Mouse (Mus musculus): ENCODE results near the gene Wwp2. TPM values are rescaled to one million over a fixed set of nuclear protein-coding genes. Genes with fewer than 3 reads are reported as not detected.

Wwp2 gene
- total and polyA plus RNA-seq, 2 experiments: 11.8 to 15.0 TPM

DNA sequence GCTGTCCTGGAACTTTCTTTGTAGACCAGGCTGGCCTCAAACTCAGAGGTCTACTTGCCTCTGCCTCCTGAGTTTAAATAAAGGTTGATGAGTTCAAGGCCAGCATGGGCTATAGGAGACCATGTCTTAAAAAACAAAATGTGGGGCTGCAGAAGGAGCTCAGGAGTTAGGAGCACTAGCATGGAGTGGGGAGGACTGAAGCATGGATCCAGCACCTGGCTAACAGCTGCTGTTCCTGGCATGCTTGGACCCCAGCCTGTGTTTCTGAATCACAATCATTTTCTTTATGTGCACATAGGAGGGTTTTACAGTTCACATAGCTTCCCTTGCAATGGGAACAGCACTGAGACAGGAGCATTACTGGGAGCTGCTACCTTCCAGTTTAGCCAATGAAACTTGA, 11.5 kb downstream of the Wwp2 start:
- Histone ChIP-seq H3K4me1 (ENCODE audit: control insufficient read depth, insufficient read depth, low read length) (peaks cover 10% of the 10 kb centered on the region), H3K27ac (replicated peaks; ENCODE audit: insufficient read depth, low read depth, low read length) (no peak overlapping the region), H3K9ac (ENCODE audit: low read depth, low read length) (no peak overlapping the region), H3K79me2 (ENCODE audit: control insufficient read depth, insufficient read depth, low read length) (peaks cover 7% of the 10 kb centered on the region; the same call in 1 of the 2 replicates), H3K27me3 (ENCODE audit: control insufficient read depth, insufficient read depth, low read length) (no peaks in the 10 kb centered on the region), H3K36me3 (ENCODE audit: control insufficient read depth, insufficient read depth, low read length) (no peaks in the 10 kb centered on the region), H3K4me3 (ENCODE audit: insufficient read depth, low read depth, low read length) (no peak overlapping the region)
- DNase-seq (ENCODE audit: extremely low read depth, low read depth, low spot score): no peak
- TF ChIP-seq CTCF (IDR thresholded peaks at IDR 0.05; ENCODE audit: low read depth, low read length): no peak
- no peak for TF ChIP-seq POLR2A (IDR thresholded peaks at IDR 0.05; ENCODE audit: extremely low read depth, insufficient read depth, low read length)

DNA sequence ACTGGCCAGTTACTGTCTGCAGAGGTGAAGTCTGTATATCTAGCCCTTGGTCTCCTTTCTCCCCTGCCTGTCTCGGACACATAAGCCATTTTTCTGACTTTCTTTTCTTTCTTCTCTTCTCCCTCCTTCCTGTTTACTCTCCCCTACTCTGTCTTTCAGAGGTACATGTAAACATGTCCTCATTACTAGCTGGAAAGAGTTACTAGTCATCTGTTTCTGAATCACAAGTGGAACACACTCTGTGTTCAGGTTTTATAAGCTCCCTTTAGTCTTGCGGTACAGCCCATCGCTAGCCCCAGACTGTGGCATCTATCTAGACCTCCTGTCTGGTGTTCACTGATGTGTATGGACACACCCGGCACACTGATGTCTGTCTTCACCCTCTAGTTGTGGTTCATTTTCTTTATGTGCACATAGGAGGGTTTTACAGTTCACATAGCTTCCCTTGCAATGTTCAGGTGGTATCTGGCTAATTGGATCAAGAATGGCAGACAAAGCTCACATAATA, 12.3 kb downstream of the Wwp2 start:
- no peak for TF ChIP-seq POLR2A (IDR thresholded peaks at IDR 0.05; ENCODE audit: extremely low read depth, insufficient read depth, low read length)
- TF ChIP-seq CTCF (IDR thresholded peaks at IDR 0.05; ENCODE audit: low read depth, low read length): no peak
- H3K4me1 ChIP-seq (ENCODE audit: control insufficient read depth, insufficient read depth, low read length): peaks cover 10% of the 10 kb centered on the region
- H3K9ac ChIP-seq (ENCODE audit: low read depth, low read length): no peak overlapping the region
- peak overlapping the region; percentile 22; the same call in 1 of the 2 replicates for H3K4me3 ChIP-seq (ENCODE audit: insufficient read depth, low read depth, low read length)
- DNase-seq (ENCODE audit: extremely low read depth, low read depth, low spot score): peak; percentile 23
- peaks cover 7% of the 10 kb centered on the region; the same call in 1 of the 2 replicates for H3K79me2 ChIP-seq (ENCODE audit: control insufficient read depth, insufficient read depth, low read length)
- H3K27ac ChIP-seq (replicated peaks; ENCODE audit: insufficient read depth, low read depth, low read length): peak overlapping the region; percentile 53
- 81% methylated on average over 4 of the region's 4 CpGs for WGBS
- H3K36me3 ChIP-seq (ENCODE audit: control insufficient read depth, insufficient read depth, low read length): no peaks in the 10 kb centered on the region
- no peaks in the 10 kb centered on the region for H3K27me3 ChIP-seq (ENCODE audit: control insufficient read depth, insufficient read depth, low read length)

DNA sequence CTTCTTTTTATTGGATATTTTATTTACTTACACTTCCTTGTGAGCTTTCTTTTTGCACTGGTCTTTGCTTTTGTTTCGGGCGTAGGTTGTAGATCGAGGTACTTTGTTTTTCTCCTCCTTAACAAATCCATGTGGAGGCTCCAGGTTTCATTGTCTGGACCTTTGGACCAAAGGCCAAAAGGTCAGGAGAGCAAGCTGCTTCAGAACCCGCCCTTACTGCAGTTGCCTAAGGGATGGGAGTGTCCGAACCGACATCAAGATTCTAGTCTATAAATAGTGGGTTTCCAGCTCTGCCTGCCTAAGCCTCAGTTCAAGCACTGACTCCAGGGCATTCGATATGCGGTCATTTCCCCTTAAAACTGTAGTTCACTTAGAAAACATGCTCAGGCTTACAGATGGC, 13.0 kb downstream of the Wwp2 start:
- TF ChIP-seq POLR2A (IDR thresholded peaks at IDR 0.05; ENCODE audit: extremely low read depth, insufficient read depth, low read length) (no peak), CTCF (IDR thresholded peaks at IDR 0.05; ENCODE audit: low read depth, low read length) (no peak)
- Histone ChIP-seq H3K36me3 (ENCODE audit: control insufficient read depth, insufficient read depth, low read length) (no peaks in the 10 kb centered on the region), H3K27me3 (ENCODE audit: control insufficient read depth, insufficient read depth, low read length) (no peaks in the 10 kb centered on the region), H3K79me2 (ENCODE audit: control insufficient read depth, insufficient read depth, low read length) (peaks cover 7% of the 10 kb centered on the region; the same call in 1 of the 2 replicates), H3K4me3 (ENCODE audit: insufficient read depth, low read depth, low read length) (no peak overlapping the region), H3K27ac (replicated peaks; ENCODE audit: insufficient read depth, low read depth, low read length) (no peak overlapping the region), H3K9ac (ENCODE audit: low read depth, low read length) (no peak overlapping the region), H3K4me1 (ENCODE audit: control insufficient read depth, insufficient read depth, low read length) (peaks cover 12% of the 10 kb centered on the region)
- WGBS: 16% methylated on average over 8 of the region's 8 CpGs
- peak; percentile 81 for DNase-seq (ENCODE audit: extremely low read depth, low read depth, low spot score)

DNA sequence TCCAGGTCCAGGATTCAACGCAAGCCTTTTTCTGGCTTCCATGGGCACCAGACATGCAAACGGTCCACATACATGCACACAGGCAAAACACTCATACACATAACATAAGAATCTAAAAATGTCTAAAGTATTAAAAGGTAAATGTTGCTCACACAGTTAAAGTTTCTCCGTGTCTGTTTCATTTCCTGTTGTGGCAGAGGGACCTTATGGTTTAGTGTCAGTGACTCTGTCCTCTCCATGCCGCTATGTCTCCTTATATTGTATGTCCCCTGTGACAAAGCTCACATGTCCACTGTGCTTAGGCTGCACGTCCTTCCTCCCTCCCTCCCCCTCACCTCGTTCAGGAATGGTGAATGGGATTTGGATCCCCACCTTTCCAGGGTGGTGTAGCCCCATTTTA, 13.5 kb downstream of the Wwp2 start:
- Histone ChIP-seq H3K4me3 (ENCODE audit: insufficient read depth, low read depth, low read length) (no peak overlapping the region), H3K27me3 (ENCODE audit: control insufficient read depth, insufficient read depth, low read length) (no peaks in the 10 kb centered on the region), H3K4me1 (ENCODE audit: control insufficient read depth, insufficient read depth, low read length) (peaks cover 12% of the 10 kb centered on the region), H3K27ac (replicated peaks; ENCODE audit: insufficient read depth, low read depth, low read length) (no peak overlapping the region), H3K36me3 (ENCODE audit: control insufficient read depth, insufficient read depth, low read length) (no peaks in the 10 kb centered on the region), H3K9ac (ENCODE audit: low read depth, low read length) (no peak overlapping the region), H3K79me2 (ENCODE audit: control insufficient read depth, insufficient read depth, low read length) (peaks cover 4% of the 10 kb centered on the region; the same call in 1 of the 2 replicates)
- TF ChIP-seq CTCF (IDR thresholded peaks at IDR 0.05; ENCODE audit: low read depth, low read length) (no peak), POLR2A (IDR thresholded peaks at IDR 0.05; ENCODE audit: extremely low read depth, insufficient read depth, low read length) (no peak)
- no peak for DNase-seq (ENCODE audit: extremely low read depth, low read depth, low spot score)
- WGBS: 66% methylated on average over 6 of the region's 6 CpGs

DNA sequence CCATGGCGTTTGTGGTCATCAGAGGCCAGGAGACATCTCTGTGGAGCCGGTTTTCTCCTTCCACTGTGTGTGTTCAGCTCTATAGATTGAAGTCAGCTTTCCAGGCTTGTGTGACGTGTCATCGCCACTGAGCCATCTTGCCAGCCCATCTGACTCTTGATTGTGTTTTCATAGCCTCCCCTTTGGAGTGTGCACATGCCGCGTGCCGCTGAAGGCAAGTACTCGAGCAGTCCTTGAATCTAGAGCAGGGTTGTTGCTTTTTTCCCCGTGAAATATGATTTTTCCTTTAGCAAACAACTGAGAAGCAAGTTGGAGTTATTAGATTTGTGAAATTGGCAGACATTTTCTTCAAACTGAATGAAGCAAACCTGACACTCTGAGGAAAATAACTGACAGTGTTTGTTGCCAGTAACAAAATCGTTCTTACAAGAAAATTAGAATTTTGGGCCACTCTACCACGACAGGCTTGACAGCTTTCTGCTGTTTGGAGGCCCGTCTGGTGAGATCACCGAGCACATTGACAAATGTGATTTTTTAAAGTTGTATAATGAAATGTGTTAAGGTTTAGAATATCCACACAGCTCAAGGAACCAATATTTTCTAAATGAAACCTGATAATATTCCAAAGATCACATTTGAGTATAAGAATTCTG, 15.4 kb downstream of the Wwp2 start:
- TF ChIP-seq POLR2A (IDR thresholded peaks at IDR 0.05; ENCODE audit: extremely low read depth, insufficient read depth, low read length): no peak
- TF ChIP-seq CTCF (IDR thresholded peaks at IDR 0.05; ENCODE audit: low read depth, low read length): no peak
- H3K4me1 ChIP-seq (ENCODE audit: control insufficient read depth, insufficient read depth, low read length): peaks cover 12% of the 10 kb centered on the region
- WGBS: 91% methylated on average over 13 of the region's 13 CpGs
- H3K27me3 ChIP-seq (ENCODE audit: control insufficient read depth, insufficient read depth, low read length): no peaks in the 10 kb centered on the region
- H3K27ac ChIP-seq (replicated peaks; ENCODE audit: insufficient read depth, low read depth, low read length): no peak overlapping the region
- DNase-seq (ENCODE audit: extremely low read depth, low read depth, low spot score): no peak
- H3K9ac ChIP-seq (ENCODE audit: low read depth, low read length): no peak overlapping the region
- H3K4me3 ChIP-seq (ENCODE audit: insufficient read depth, low read depth, low read length): no peak overlapping the region
- no peaks in the 10 kb centered on the region for H3K36me3 ChIP-seq (ENCODE audit: control insufficient read depth, insufficient read depth, low read length)
- H3K79me2 ChIP-seq (ENCODE audit: control insufficient read depth, insufficient read depth, low read length): peaks cover 4% of the 10 kb centered on the region; the same call in 1 of the 2 replicates

DNA sequence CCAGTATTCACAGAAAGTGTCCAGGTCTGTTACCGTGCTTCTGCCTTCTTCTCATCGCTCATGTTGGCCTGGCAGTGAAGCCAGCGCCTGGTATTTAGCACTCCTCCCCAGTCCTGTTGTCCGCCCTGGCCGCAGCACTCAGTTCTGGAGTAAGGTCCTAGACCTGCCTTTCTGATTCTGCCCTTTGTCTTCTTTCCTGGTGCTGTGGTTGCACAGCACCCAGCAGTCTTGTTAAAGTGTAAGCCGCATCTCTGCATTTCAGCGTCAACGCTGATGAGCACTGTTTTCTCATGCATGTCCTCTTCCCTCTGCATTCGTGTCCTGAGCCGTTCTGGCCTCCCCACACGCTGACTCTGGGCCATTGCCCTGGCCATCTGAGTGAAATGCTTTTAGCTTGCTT, 17.2 kb downstream of the Wwp2 start:
- Histone ChIP-seq H3K27me3 (ENCODE audit: control insufficient read depth, insufficient read depth, low read length) (no peaks in the 10 kb centered on the region), H3K79me2 (ENCODE audit: control insufficient read depth, insufficient read depth, low read length) (peaks cover 4% of the 10 kb centered on the region; the same call in 1 of the 2 replicates), H3K27ac (replicated peaks; ENCODE audit: insufficient read depth, low read depth, low read length) (no peak overlapping the region), H3K36me3 (ENCODE audit: control insufficient read depth, insufficient read depth, low read length) (no peaks in the 10 kb centered on the region; the same call in 1 of the 2 replicates), H3K4me3 (ENCODE audit: insufficient read depth, low read depth, low read length) (no peak overlapping the region), H3K4me1 (ENCODE audit: control insufficient read depth, insufficient read depth, low read length) (peaks cover 8% of the 10 kb centered on the region), H3K9ac (ENCODE audit: low read depth, low read length) (no peak overlapping the region)
- 57% methylated on average over 11 of the region's 11 CpGs for WGBS
- TF ChIP-seq CTCF (IDR thresholded peaks at IDR 0.05; ENCODE audit: low read depth, low read length): no peak
- TF ChIP-seq POLR2A (IDR thresholded peaks at IDR 0.05; ENCODE audit: extremely low read depth, insufficient read depth, low read length): no peak
- peak; percentile 47 for DNase-seq (ENCODE audit: extremely low read depth, low read depth, low spot score)
